Mouse (Mus musculus) midbrain, embryonic 14.5 days (tissue): ENCODE data around the gene Lonp2. TPM values are rescaled to one million over a fixed set of nuclear protein-coding genes. Genes with fewer than 3 reads are reported as not detected.
A peak's percentile ranks its signal among the peaks of the same experiment; 100 is the strongest.

Source experiments
- ATAC-seq: fragments of 200-750 bp; cut with Nextera tagmentation; 2 replicates; pipeline ENCODE4 v1.8.0; 2017; ENCODE audit warnings: moderate number of reproducible peaks, moderate library complexity; ENCODE audit not compliant: low FRiP score, low TSS enrichment
- DNase-seq: peaks from one replicate; pipeline ENCODE4 v3.0.0-alpha.2; 2015
- H3K27ac ChIP-seq: fragments of 300-500 bp; sonication (generic); replicated peaks from 2 replicates; pipeline ENCODE4 v1.5.1; 2014; ENCODE audit warnings: mild to moderate bottlenecking, low read depth, low read length, moderate library complexity
- H3K27me3 ChIP-seq: fragments of 300-500 bp; sonication (generic); 2 replicates; pipeline ENCODE4 v1.6.1; 2014; ENCODE audit warnings: low read length, control low read depth, mixed read lengths; ENCODE audit not compliant: control insufficient read depth, insufficient read depth
- H3K36me3 ChIP-seq: fragments of 300-500 bp; sonication (generic); 2 replicates; pipeline ENCODE4 v1.6.1; 2014; ENCODE audit warnings: low read length, control low read depth; ENCODE audit not compliant: control insufficient read depth, insufficient read depth
- H3K4me1 ChIP-seq: fragments of 300-500 bp; sonication (generic); 2 replicates; pipeline ENCODE4 v1.6.1; 2014; ENCODE audit warnings: mild to moderate bottlenecking, antibody characterized with exemption, low read length, control low read depth; ENCODE audit not compliant: control insufficient read depth, insufficient read depth
- H3K4me2 ChIP-seq: fragments of 300-500 bp; sonication (generic); 2 replicates; pipeline ENCODE4 v1.6.1; 2014; ENCODE audit warnings: mild to moderate bottlenecking, low read length, moderate library complexity
- H3K4me3 ChIP-seq: fragments of 300-500 bp; sonication (generic); replicated peaks from 2 replicates; pipeline ENCODE4 v1.5.1; 2014; ENCODE audit warnings: low read depth, low read length
- H3K9ac ChIP-seq: fragments of 300-500 bp; sonication (generic); replicated peaks from 2 replicates; pipeline ENCODE4 v1.6.1; 2014; ENCODE audit warnings: mild to moderate bottlenecking, low read length, moderate library complexity
- H3K9me3 ChIP-seq: fragments of 300-500 bp; sonication (generic); 2 replicates; pipeline ENCODE4 v1.6.1; 2016; ENCODE audit warnings: low read length, control low read depth, mixed read lengths; ENCODE audit not compliant: control insufficient read depth
- WGBS: fragments of 180-500 bp; shearing (Covaris S2); extraction: QIAGEN DNeasy Blood & Tissue Kit; methylation state at CpG from one replicate; pipeline ENCODE4 v1.1.7; 2014; 5-methylcytosine and 5-hydroxymethylcytosine counted together
- polyA plus RNA-seq: library from polyadenylated mRNA; unstranded; fragments of >200 nt; fragmentation: Nextera tagmentation; extraction: Ambion mirVana; gene quantifications from 2 replicates; pipeline ENCODE4 v1.2.1, GENCODE M21; 2014

Lonp2 gene
- polyA plus RNA-seq, 1 experiment from 2014 or later: 87.3 TPM

DNA sequence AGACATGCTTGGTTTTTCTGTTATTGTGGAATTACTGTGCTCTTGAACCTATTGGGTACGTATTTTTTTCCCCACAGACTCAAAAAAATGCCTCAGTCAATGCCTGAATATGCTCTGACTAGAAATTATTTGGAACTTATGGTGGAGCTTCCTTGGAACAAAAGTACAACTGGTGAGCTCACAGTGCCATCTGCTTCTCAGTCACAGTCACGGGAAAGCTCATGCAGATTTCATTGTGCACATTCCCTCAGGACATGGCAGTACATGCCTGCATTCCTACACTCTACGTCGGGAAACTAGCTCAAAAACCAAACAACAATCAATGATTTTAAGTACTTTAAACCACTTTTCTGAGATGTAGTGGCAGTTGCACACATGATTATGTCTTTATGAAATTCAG lies 14.0 kb downstream of the Lonp2 start:
- Histone ChIP-seq H3K4me3 (no peak overlapping the region), H3K4me1 (no peaks in the 10 kb centered on the region), H3K9me3 (no peaks in the 10 kb centered on the region), H3K27me3 (no peaks in the 10 kb centered on the region), H3K36me3 (peaks cover 86% of the 10 kb centered on the region), H3K27ac (no peak overlapping the region), H3K4me2 (no peak overlapping the region), H3K9ac (no peak overlapping the region)
- ATAC-seq (no peak), DNase-seq (no peak)
- WGBS: 78% methylated on average over 4 of the region's 4 CpGs

DNA sequence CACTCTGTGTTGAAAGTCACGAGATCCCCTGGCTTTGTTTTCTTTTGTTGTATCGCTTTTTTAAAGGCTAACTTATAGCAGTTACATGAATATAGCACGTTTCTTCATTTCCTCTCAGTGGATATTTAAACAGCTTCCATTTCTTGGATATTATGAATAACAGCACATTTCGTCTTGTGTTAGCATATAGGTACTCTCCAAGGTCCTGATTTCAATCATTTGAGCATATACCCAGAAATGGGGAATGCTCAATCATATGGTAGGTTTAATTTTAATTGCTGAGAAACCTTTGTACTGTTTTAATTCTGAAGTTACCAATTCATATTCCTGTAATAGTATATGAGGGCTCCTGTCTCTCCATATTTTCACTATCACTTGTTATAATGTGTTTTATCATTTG lies 15.1 kb downstream of the Lonp2 start:
- 91% methylated on average over 4 of the region's 4 CpGs for WGBS
- ATAC-seq (no peak), DNase-seq (no peak)
- H3K4me1 ChIP-seq: no peaks in the 10 kb centered on the region
- H3K9me3 ChIP-seq: no peaks in the 10 kb centered on the region
- no peak overlapping the region for H3K27ac ChIP-seq
- no peak overlapping the region for H3K4me3 ChIP-seq
- H3K27me3 ChIP-seq: no peaks in the 10 kb centered on the region
- no peak overlapping the region for H3K9ac ChIP-seq
- no peak overlapping the region for H3K4me2 ChIP-seq
- H3K36me3 ChIP-seq: peaks cover 82% of the 10 kb centered on the region

DNA sequence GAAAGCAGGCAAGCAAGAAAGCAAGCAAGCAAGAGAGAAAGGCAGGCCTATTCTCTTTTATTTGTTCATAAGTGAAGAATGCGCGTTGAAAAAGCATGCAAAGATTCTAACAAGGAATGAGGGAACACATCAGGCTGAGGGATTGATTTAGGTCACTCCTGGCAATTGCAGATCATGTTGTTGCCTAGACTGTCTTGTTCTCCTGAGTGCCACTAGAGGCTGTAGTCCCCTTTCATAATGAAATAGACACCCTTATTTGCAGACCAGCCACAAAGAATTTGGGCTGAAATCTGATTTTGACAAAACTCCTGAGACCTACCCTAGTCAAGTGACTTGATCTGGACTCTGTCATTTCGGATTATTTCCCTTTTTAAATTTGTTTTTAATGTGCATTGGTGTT lies 18.8 kb downstream of the Lonp2 start:
- no peaks in the 10 kb centered on the region for H3K27me3 ChIP-seq
- no peaks in the 10 kb centered on the region for H3K9me3 ChIP-seq
- no peak for ATAC-seq
- no peak overlapping the region for H3K9ac ChIP-seq
- 90% methylated on average over 3 of the region's 3 CpGs for WGBS
- no peak overlapping the region for H3K4me3 ChIP-seq
- no peak for DNase-seq
- H3K36me3 ChIP-seq: peaks cover 53% of the 10 kb centered on the region
- H3K4me2 ChIP-seq: no peak overlapping the region
- H3K27ac ChIP-seq: no peak overlapping the region
- no peaks in the 10 kb centered on the region for H3K4me1 ChIP-seq

DNA sequence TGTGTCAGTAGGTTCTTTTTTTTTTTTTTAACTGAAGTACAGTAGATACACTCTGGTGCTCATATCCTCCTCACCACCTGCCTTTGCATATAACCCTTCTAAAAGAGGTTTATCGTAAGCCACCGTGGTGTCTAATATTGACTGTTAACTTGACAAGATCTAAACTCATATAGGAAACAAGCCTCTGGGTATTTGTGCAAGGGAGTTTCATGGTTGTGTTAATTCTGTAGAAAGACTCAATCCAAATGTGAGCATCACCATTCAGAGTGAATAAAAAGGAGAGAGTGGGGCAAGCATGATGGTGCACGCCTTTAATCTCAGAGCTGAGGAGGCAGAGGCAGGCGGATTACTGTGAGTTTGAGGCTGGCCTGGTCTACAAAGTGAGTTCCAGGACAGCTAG lies 20.8 kb downstream of the Lonp2 start:
- no peaks in the 10 kb centered on the region for H3K4me1 ChIP-seq
- H3K9me3 ChIP-seq: no peaks in the 10 kb centered on the region
- 96% methylated on average over 4 of the region's 4 CpGs for WGBS
- ATAC-seq (no peak), DNase-seq (no peak)
- H3K27me3 ChIP-seq: no peaks in the 10 kb centered on the region
- no peak overlapping the region for H3K9ac ChIP-seq
- peaks cover 41% of the 10 kb centered on the region for H3K36me3 ChIP-seq
- H3K4me2 ChIP-seq: no peak overlapping the region
- H3K4me3 ChIP-seq: no peak overlapping the region
- H3K27ac ChIP-seq: no peak overlapping the region

DNA sequence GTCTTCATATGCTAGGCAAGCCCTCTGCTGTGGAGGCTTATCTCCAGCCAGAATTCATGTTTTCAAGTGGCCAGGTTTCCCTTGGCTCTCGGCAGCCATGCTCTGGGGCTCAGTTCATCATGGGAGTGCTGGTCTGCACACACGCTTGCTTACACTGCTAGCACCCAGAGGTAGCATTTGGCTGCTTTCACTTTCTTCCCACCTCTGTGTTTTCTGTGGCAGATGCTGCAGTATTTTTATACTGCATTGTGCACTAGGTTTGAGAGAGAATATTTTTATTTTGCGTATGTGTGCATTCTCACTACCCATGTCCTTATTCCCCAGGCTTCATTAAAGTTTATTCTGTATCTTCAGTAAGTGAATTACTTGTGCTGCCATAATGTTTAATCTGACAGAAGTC lies 23.9 kb downstream of the Lonp2 start:
- ATAC-seq: no peak
- no peak overlapping the region for H3K9ac ChIP-seq
- 93% methylated on average over 3 of the region's 3 CpGs for WGBS

DNA sequence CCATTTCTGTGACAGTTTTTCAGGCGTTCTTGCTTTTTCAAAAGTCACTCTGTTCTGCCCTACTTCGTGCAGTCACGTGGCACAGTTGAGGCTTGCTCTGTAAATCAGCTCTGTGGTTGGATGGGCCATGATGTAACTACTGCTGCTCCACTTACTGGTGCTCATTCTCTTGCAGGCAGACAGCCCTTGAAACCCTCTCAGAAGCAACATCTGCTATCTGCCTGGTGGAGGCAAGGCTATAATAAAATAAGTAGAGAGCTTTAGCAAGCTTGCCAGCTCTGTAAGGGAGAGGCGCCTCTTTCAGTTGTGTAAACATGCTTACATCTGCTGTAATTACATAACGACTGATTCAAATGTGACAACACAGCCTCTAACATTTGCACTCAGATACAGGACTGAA lies 27.6 kb downstream of the Lonp2 start:
- H3K4me3 ChIP-seq: no peak overlapping the region
- no peak for ATAC-seq
- H3K27ac ChIP-seq: no peak overlapping the region
- no peaks in the 10 kb centered on the region for H3K9me3 ChIP-seq
- no peak overlapping the region for H3K9ac ChIP-seq
- no peak for DNase-seq
- 90% methylated on average over 5 of the region's 5 CpGs for WGBS
- no peaks in the 10 kb centered on the region for H3K4me1 ChIP-seq
- no peak overlapping the region for H3K4me2 ChIP-seq
- no peaks in the 10 kb centered on the region for H3K27me3 ChIP-seq
- peaks cover 38% of the 10 kb centered on the region for H3K36me3 ChIP-seq

More for the DNA sequence above, 23.9 kb downstream of the Lonp2 start:
- DNase-seq: no peak
- no peak overlapping the region for H3K4me2 ChIP-seq
- no peaks in the 10 kb centered on the region for H3K27me3 ChIP-seq
- no peak overlapping the region for H3K27ac ChIP-seq
- peaks cover 28% of the 10 kb centered on the region for H3K36me3 ChIP-seq
- no peak overlapping the region for H3K4me3 ChIP-seq
- H3K9me3 ChIP-seq: no peaks in the 10 kb centered on the region
- no peaks in the 10 kb centered on the region for H3K4me1 ChIP-seq

DNA sequence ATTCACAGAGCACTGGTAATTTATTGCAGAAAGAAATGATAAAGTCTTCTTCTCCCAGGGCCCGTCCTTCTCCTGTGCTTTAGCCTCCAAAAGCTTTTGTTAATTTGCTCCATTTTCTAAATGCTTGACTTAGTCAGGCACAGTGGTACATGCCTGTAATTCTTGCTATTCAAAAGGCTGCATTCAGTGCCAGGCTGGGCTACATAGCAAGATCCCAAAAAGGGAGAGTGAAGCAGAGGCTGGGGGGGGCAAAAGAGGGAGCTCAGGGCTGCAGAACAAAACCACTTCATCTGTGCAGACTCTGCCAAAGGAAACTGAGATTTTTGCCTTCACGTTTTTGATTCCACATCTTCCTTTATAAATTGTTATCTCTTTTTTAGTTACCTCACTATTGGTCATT lies 28.7 kb downstream of the Lonp2 start:
- Histone ChIP-seq H3K9ac (no peak overlapping the region), H3K9me3 (no peaks in the 10 kb centered on the region), H3K27me3 (no peaks in the 10 kb centered on the region), H3K4me3 (no peak overlapping the region), H3K36me3 (peaks cover 38% of the 10 kb centered on the region), H3K4me1 (no peaks in the 10 kb centered on the region), H3K27ac (no peak overlapping the region), H3K4me2 (no peak overlapping the region)
- WGBS: 78% methylated on average over 2 of the region's 2 CpGs
- DNase-seq (peak; percentile 12), ATAC-seq (no peak)

DNA sequence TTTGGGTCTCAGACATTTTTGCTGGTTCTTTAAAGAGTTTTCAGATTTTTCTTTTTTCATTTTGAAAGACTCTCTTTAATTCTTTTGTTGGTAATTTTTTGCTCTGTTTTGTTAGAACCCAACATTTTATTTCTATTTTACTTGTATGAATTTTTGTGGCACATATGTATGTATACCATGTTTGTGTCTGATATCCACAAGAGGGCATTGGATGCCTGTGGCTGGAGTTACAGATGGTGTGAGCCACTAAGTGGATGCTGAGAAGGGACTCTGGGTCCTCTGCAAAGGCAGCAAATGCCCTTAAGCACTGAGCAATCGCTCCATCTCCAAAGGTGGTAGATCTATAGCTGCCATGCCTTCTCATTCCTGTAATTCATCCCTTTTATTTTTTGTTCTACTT lies 30.7 kb downstream of the Lonp2 start:
- DNase-seq: peak; percentile 23

DNA sequence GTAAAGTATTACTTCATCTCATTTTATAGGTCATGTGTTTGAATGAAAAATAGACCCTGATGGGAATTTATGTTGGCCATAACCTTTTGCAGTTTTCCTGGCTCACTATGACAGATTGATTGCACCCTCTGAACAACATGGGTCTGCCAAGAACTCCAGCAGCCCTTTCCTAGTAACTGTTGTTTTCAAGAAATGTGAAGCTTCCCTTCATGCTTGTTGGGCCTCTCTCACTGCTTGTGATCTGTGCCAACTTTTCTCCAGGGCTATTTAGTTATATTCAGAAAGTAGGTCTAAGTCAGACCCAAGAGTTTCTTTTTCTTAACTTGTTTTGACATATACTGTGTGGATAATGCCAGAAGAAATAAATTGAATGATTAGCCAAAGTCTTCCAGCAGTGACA lies 44.9 kb downstream of the Lonp2 start:
- Histone ChIP-seq H3K27me3 (no peaks in the 10 kb centered on the region), H3K4me1 (no peaks in the 10 kb centered on the region), H3K36me3 (peaks cover 37% of the 10 kb centered on the region), H3K9ac (no peak overlapping the region), H3K27ac (no peak overlapping the region), H3K4me2 (no peak overlapping the region), H3K4me3 (no peak overlapping the region), H3K9me3 (no peaks in the 10 kb centered on the region)
- DNase-seq (no peak), ATAC-seq (no peak)

More for the DNA sequence above, 30.7 kb downstream of the Lonp2 start:
- Histone ChIP-seq H3K4me3 (no peak overlapping the region), H3K36me3 (peaks cover 32% of the 10 kb centered on the region), H3K4me2 (no peak overlapping the region), H3K4me1 (no peaks in the 10 kb centered on the region), H3K27ac (no peak overlapping the region), H3K9me3 (no peaks in the 10 kb centered on the region), H3K27me3 (no peaks in the 10 kb centered on the region), H3K9ac (no peak overlapping the region)
- 91% methylated on average over 1 of the region's 1 CpGs for WGBS
- ATAC-seq: no peak
